Mouse (Mus musculus): Measurements from ENCODE around the gene Timm9.
"Not testable (repeated sequence)": the region's sequence is repeated elsewhere in the genome, so short reads cannot be mapped to it uniquely, and the experiment has no call there.

Gene Timm9

DNA sequence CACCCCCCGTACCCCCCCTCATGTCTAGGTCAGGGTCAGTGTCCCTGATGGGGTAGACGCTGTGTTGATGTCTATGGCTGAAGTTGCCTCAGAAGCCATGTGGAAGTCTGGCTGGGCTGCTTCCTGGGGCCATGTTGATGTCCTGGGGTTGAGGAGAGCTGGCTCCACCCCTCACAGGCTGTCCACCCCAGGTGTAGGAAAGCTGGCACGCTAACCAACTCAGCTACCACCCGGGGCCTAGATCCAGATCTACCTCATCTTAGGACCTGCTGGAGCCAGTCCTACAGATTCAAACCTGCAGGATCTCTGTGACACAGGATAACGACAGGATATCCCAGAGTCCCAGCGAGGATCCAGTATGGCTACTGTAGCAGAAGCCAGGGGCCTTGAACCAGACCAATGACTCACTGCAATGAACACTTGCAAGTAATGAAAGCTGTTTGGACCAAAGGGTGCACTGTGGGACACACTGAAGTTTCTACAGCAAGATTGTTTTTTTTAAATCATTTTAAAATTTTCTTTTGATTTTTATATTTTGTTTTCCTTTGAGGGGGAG is 29.2 kb downstream of the Timm9 start:
- DNase-seq (ENCODE audit: low read depth, low spot score): no peak

DNA sequence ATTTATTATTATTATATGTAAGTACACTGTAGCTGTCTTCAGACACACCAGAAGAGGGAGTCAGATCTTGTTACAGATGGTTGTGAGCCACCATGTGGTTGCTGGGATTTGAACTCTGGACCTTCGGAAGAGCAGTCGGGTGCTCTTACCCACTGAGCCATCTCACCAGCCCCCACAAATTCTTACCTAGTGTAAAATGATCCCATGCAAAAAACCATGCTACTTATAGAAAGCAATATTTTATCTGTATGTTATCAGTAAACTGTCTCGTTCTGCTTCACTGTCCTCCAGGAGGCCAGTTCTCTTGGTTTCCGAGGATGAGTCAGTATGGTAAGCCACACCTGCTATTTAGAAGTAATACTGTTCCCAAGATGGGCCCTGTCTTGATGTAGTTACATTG is 32.2 kb downstream of the Timm9 start:
- not testable (repeated sequence) for DNase-seq (ENCODE audit: low read depth, low spot score)

DNA sequence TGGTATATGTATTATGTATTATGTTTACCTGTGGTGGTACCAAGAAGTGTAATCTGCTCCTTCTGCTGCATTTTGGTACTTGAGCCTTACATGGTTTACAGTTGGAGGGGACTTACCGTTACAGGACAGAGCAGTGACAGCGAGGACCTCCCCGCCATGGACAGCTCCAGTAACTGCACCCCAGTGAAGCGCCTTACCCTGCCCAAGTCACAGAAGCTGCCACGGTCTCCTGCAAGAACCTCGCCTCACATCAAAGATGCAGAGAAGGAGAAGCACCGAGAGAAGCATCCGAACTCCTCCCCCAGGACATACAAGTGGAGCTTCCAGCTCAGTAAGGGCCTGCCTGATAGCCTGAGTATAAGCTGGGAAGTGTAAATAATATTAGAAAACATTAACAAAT is 50.2 kb downstream of the Timm9 start:
- DNase-seq (ENCODE audit: low read depth, low spot score): no peak
